Mouse (Mus musculus) erythroblast, embryonic 14.5 days (primary cell): ENCODE data around the gene Ptpre.
"Not testable (repeated sequence)": the region's sequence is repeated elsewhere in the genome, so short reads cannot be mapped to it uniquely, and the experiment has no call there.

ENCODE experiments used
- GATA1 ChIP-seq: IDR thresholded peaks from 2 replicates; pipeline ENCODE4 v1.6.1; 2012; ENCODE audit warnings: low read length, inconsistent platforms, mixed read lengths
- TAL1 ChIP-seq: IDR thresholded peaks from 3 replicates; pipeline ENCODE4 v1.6.1; 2012; ENCODE audit warnings: low read length, inconsistent platforms, mixed read lengths

- not testable (repeated sequence) for TF ChIP-seq GATA1, TAL1
Measured at GRCm38 (mm10) chr7:135616479-135616878, 79.2 kb downstream of the Ptpre start.
